Mouse (Mus musculus): ENCODE data around the gene Tcerg1l. TPM values are rescaled to one million over a fixed set of nuclear protein-coding genes. Genes with fewer than 3 reads are reported as not detected.

The Tcerg1l gene
- polyA plus RNA-seq, 1 experiment from 2014 or later, result 1.4 TPM

DNA sequence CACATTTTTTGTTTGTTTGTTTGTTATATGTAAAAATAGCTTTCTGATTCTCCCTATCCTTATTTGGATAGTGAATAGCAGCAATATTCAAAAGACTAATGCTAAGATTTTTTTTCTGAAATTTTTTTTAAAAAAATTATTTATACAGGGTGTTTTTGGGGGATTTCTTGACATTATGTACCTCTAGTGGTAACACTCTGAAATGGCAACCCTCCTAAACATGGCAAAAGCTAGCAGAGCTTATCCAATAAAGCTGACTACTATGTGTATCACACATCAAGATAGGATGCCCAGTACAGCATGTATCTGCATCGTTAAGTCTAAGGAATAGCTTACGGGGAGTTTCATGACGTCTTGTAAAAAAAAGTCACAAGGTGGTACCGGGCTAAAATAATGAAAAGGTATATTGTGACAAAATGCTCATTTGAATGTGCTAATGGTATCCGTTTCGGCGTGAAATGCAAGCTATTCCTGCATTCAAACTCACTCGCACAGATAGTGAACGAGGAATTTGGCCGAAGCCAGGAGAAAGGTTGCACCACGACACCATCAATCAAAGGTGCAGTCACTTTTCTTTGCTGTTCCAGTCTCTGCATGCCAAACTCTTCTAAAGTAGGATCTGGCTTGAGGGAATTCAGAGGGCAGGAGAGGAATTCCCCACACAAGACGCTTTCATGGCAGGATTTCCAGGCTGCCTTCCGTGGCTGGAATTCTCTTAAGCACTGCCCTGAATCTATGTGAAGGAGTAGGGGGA lies 1.2 kb downstream of the Tcerg1l start:
- no peaks in the 10 kb centered on the region for H3K36me3 ChIP-seq
- peaks cover 10% of the 10 kb centered on the region for H3K4me1 ChIP-seq
- H3K4me3 ChIP-seq, result no peak overlapping the region; the same call in 1 of the 2 replicates
- DNase-seq (ENCODE audit: low spot score), result no peak
- WGBS, result 35% methylated on average over 13 of the region's 13 CpGs
- H3K27ac ChIP-seq, result no peak overlapping the region
- no peaks in the 10 kb centered on the region for H3K9me3 ChIP-seq
- peaks cover 59% of the 10 kb centered on the region for H3K27me3 ChIP-seq (ENCODE audit: insufficient read depth, poor library complexity, severe bottlenecking)

DNA sequence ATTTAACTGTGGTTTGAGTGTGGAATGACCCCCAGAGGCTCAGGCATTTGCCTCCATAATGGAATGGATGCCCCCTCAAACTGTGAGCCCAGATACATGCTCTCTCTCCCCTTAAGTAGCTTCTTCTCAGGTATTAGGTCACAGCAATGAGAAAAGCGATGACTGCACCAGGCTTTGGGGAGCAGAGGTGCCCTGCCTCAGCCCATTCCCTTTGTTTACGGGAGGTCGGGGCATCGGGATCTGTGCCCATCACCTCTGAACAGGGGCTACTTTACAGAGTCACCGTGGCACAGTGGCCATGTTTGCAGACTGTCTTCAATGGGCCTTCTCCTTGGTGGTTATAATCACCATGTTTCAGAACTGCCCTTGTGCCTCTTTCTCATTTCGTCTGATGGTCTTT lies 7.6 kb downstream of the Tcerg1l start:
- Histone ChIP-seq H3K4me1 (no peaks in the 10 kb centered on the region), H3K4me3 (no peak overlapping the region), H3K27ac (no peak overlapping the region), H3K9me3 (no peaks in the 10 kb centered on the region), H3K27me3 (ENCODE audit: insufficient read depth, poor library complexity, severe bottlenecking) (peaks cover 15% of the 10 kb centered on the region; the same call in 1 of the 2 replicates), H3K36me3 (no peaks in the 10 kb centered on the region)
- 87% methylated on average over 6 of the region's 6 CpGs for WGBS
- DNase-seq (ENCODE audit: low spot score), result no peak

DNA sequence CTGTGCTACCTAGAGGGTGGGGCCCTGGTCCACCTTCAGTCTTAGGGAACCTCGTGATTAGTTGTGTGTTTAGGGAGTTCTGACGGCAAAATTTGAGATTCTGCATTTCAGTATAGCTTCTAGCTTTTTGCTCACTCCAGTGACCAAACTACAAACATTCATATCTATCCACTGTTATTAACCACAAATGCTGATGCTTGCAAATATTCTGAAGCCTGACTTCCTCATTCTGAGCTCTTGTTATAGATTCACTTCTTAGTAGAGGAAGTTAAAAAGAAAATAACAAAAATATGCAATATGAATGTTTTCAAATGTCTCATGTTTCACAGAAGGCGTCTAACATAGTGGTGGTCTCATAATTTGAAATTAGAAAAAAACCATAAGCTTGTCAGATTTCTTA lies 8.5 kb downstream of the Tcerg1l start:
- Histone ChIP-seq H3K27ac (no peak overlapping the region), H3K4me1 (no peaks in the 10 kb centered on the region), H3K27me3 (ENCODE audit: insufficient read depth, poor library complexity, severe bottlenecking) (peaks cover 15% of the 10 kb centered on the region; the same call in 1 of the 2 replicates), H3K36me3 (no peaks in the 10 kb centered on the region), H3K9me3 (no peaks in the 10 kb centered on the region), H3K4me3 (no peak overlapping the region)
- WGBS, result 68% methylated on average over 3 of the region's 3 CpGs
- no peak for DNase-seq (ENCODE audit: low spot score)

DNA sequence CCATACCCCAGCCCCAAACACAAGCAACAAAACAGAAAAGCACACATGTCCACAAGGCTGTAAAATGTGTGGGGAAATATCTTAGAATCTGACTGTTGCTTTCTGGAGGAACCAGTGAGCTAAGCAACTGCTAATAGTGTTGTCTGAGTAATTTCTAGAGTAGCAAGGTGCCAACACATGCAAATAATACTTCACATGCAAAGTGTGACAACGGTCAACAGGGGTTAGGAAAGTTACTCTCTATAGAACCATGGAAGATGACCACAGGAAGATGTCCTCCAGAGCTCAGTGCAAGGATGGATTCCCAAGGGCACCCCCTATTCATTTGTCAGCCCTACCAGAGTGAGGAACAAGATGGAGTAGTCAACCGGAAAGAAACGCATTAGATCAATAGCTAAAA lies 18.3 kb downstream of the Tcerg1l start:
- Histone ChIP-seq H3K4me3 (no peak overlapping the region), H3K36me3 (no peaks in the 10 kb centered on the region), H3K4me1 (no peaks in the 10 kb centered on the region), H3K27ac (no peak overlapping the region), H3K27me3 (ENCODE audit: insufficient read depth, poor library complexity, severe bottlenecking) (no peaks in the 10 kb centered on the region), H3K9me3 (no peaks in the 10 kb centered on the region)
- no peak for DNase-seq (ENCODE audit: low spot score)
- 89% methylated on average over 3 of the region's 3 CpGs for WGBS

DNA sequence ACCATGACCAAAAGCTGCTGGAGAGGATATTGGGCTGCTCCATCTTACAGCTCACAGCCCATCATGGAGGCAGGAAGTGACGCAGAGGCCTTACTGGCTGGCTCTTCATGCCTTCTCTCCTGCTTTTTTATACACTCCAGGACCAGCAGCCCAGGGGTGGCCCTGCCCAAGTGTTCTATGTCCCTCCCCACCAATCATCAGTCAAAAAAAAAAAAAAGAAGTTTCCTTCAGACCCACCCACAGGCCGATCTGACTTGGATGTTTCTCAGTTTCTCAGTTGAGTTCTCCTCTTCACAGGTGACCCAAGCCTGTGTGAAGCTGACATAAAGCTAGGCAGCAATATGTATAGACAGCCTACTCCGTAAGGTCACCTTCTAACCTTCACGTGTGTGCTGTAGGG lies 19.0 kb downstream of the Tcerg1l start:
- H3K36me3 ChIP-seq, result no peaks in the 10 kb centered on the region
- H3K9me3 ChIP-seq, result no peaks in the 10 kb centered on the region
- H3K4me3 ChIP-seq, result no peak overlapping the region
- no peak for DNase-seq (ENCODE audit: low spot score)
- WGBS, result 80% methylated on average over 4 of the region's 4 CpGs
- H3K27ac ChIP-seq, result no peak overlapping the region
- no peaks in the 10 kb centered on the region for H3K4me1 ChIP-seq
- H3K27me3 ChIP-seq (ENCODE audit: insufficient read depth, poor library complexity, severe bottlenecking), result 0 out of 2 replicates have a peak, but pooled peaks cover 7% of the 10 kb centered on the region

DNA sequence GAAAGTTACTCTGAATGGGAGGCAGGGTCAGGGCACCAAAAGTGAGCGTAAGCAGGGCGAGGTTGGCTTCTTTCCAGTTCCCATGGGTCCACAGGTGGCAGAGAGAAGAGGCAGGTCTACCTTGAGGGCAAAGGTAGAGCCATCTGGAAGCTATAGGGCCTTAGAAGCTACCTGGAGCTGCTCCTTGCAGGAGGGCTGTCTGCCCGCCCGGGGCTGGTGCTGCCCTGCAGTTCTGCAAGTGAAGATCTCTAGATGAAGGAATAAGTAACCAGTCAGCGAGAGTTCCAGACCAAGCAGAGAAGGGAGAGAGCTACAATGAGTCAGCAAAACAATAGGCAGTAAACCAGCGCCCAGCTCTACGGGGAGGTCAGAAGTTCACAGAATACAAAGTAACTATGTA lies 22.0 kb downstream of the Tcerg1l start:
- 67% methylated on average over 7 of the region's 7 CpGs for WGBS

DNA sequence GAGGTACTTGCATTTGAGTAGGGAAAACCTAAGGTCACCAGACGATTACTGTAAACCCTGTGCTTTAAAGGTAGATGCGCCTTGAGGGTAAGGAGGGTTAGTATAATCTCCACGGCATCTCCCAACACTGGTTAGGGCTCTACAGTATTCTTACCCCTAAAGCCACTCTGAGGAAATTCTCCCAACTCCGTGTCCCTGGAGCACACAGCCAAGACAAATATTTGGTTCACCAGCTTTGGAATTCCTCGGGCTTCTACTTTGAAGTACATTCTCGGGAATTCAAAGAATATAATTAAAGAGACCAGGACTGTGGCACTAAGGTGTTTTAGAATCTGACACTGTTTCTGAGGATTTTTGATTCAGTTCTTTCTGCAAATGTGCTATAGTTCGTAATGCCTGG lies 23.2 kb downstream of the Tcerg1l start:
- H3K4me3 ChIP-seq, result no peak overlapping the region
- no peaks in the 10 kb centered on the region for H3K4me1 ChIP-seq
- no peak for DNase-seq (ENCODE audit: low spot score)
- peaks cover 31% of the 10 kb centered on the region; the same call in 1 of the 2 replicates for H3K27me3 ChIP-seq (ENCODE audit: insufficient read depth, poor library complexity, severe bottlenecking)
- 66% methylated on average over 7 of the region's 7 CpGs for WGBS
- no peak overlapping the region for H3K27ac ChIP-seq
- no peaks in the 10 kb centered on the region for H3K36me3 ChIP-seq
- no peaks in the 10 kb centered on the region for H3K9me3 ChIP-seq

More for the DNA sequence above, 22.0 kb downstream of the Tcerg1l start:
- Histone ChIP-seq H3K4me1 (no peaks in the 10 kb centered on the region), H3K9me3 (no peaks in the 10 kb centered on the region), H3K4me3 (no peak overlapping the region), H3K27ac (no peak overlapping the region), H3K36me3 (no peaks in the 10 kb centered on the region), H3K27me3 (ENCODE audit: insufficient read depth, poor library complexity, severe bottlenecking) (peaks cover 20% of the 10 kb centered on the region; the same call in 1 of the 2 replicates)
- DNase-seq (ENCODE audit: low spot score), result no peak

DNA sequence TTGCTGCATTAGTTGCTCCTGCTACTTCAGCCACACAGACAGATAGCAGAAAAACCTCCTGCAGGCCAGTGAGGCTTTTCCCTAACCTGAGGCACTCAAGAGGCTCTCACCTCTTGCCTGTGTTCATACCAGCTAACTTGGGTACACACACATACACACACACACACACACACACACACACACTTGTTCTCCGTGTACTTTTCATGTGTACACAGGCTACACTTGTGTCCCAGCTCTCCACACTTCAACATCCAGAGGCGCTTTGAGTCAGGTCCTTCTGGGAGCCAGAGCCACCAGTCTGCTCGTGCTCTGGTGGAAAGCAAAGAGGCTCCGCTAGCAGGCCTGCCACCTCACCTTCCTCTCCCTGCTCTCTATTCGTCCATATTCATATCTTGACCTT lies 24.0 kb downstream of the Tcerg1l start:
- DNase-seq (ENCODE audit: low spot score), result no peak
- Histone ChIP-seq H3K36me3 (no peaks in the 10 kb centered on the region), H3K27me3 (ENCODE audit: insufficient read depth, poor library complexity, severe bottlenecking) (peaks cover 39% of the 10 kb centered on the region; the same call in 1 of the 2 replicates), H3K27ac (no peak overlapping the region), H3K4me1 (no peaks in the 10 kb centered on the region), H3K9me3 (no peaks in the 10 kb centered on the region), H3K4me3 (no peak overlapping the region)
- WGBS, result 63% methylated on average over 5 of the region's 5 CpGs

DNA sequence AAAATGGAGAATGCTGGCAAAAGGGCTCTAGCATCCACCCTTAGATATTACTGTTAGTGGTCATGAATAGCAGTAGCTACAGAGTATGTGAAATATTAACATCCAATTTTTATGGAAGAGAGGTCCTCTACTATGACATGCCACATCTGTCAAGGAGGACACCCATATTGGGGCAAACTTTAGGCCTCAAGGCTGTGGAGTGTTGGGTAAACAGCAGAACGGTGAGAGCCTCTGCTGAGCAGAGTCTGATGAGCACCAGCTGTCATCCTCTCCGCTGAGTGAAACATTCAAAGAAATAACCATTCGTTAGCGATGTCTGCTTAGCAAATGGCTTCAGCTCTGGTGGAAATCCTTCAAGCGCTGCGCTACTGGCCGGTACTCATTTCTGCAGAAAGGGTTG lies 30.0 kb downstream of the Tcerg1l start:
- Histone ChIP-seq H3K27ac (no peak overlapping the region), H3K9me3 (no peaks in the 10 kb centered on the region), H3K4me3 (no peak overlapping the region), H3K27me3 (ENCODE audit: insufficient read depth, poor library complexity, severe bottlenecking) (peaks cover 52% of the 10 kb centered on the region; the same call in 1 of the 2 replicates), H3K36me3 (no peaks in the 10 kb centered on the region), H3K4me1 (peaks cover 20% of the 10 kb centered on the region)
- DNase-seq (ENCODE audit: low spot score), result no peak
- 78% methylated on average over 7 of the region's 7 CpGs for WGBS

DNA sequence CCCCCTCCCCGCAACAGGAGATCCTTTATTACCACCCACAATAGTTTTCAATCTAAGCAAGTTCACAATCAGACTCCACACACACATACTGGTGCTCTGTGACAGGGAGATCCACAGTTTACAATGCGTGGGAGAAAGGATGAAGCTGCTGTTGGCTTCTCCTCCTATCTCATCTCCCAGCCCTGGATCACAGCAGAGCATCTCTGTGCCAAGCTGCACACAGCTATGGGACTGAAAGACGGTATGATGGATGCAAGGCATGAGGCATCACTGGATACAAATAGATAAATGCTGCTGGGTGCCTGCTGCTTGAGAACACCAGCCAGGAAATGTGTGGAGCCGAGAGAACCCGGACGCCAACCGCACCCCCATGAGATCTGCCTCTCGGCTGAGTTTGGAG lies 32.0 kb downstream of the Tcerg1l start:
- DNase-seq (ENCODE audit: low spot score), result no peak
- 26% methylated on average over 8 of the region's 8 CpGs for WGBS

DNA sequence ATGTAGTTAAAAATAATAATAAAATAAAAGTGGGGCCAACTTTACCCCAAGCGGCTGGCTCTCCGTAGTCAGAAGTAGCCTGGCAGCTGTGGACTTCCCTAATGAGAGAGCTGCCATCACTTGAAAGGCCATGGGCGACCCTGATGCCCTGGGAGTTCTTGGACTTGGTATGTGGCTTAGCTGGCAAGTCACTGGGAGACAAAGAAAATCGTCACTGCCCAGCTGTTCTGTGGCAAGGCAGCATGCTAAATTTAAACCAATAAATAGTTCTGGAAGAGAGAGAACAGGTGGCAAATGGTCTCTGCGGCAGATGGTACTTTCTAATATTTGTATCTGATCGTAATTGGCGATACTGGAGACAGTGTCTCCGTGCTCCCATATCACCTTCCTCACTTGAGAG lies 40.1 kb downstream of the Tcerg1l start:
- no peak overlapping the region for H3K4me3 ChIP-seq
- H3K27ac ChIP-seq, result no peak overlapping the region
- H3K27me3 ChIP-seq (ENCODE audit: insufficient read depth, poor library complexity, severe bottlenecking), result peaks cover 12% of the 10 kb centered on the region
- no peak for DNase-seq (ENCODE audit: low spot score)
- no peaks in the 10 kb centered on the region for H3K9me3 ChIP-seq
- peaks cover 8% of the 10 kb centered on the region for H3K4me1 ChIP-seq
- H3K36me3 ChIP-seq, result no peaks in the 10 kb centered on the region
- 77% methylated on average over 8 of the region's 8 CpGs for WGBS

More for the DNA sequence above, 32.0 kb downstream of the Tcerg1l start:
- Histone ChIP-seq H3K36me3 (no peaks in the 10 kb centered on the region), H3K9me3 (no peaks in the 10 kb centered on the region), H3K27ac (no peak overlapping the region), H3K4me1 (peaks cover 20% of the 10 kb centered on the region), H3K4me3 (no peak overlapping the region), H3K27me3 (ENCODE audit: insufficient read depth, poor library complexity, severe bottlenecking) (peaks cover 60% of the 10 kb centered on the region; the same call in 1 of the 2 replicates)

DNA sequence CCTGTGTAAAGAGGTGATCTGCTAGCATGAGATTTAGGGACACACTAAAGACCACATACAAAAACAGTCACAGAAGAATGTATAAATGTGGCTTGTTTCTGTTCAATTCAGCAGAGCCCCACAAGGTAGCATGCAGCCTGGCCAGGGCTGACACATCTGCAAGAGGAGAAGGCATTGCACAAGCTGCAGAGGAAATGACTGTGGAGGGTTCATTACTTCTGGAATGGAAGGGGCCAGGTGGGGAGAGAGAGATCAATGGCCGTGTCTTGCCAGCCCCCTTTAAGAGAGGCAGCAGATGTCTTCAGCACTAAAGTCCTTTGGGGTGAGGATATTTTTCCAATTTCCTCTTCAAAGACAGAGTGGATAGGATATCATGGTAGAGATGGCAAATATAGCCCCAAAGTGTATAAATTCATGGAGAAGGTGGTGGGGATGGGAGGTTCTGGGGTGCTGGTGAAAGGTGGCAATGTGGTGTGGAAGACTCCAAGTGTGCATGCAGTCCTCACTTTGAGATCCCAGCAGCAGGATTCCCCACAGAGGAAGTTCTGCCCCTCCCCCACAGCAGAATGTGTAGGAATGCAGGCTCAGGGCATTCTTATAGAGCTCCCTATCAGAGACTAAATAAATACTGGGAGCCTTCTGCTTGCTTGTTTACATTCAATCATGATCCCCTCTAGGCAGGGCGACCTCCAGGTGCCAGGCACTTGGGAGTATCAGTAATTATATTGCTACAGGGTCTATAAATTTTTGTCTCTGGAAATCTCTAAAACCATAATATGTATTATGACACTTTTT lies 40.7 kb downstream of the Tcerg1l start:
- no peak overlapping the region for H3K4me3 ChIP-seq
- WGBS, result 18% methylated on average over 2 of the region's 2 CpGs
- H3K27me3 ChIP-seq (ENCODE audit: insufficient read depth, poor library complexity, severe bottlenecking), result peaks cover 10% of the 10 kb centered on the region
- no peak for DNase-seq (ENCODE audit: low spot score)
- H3K9me3 ChIP-seq, result no peaks in the 10 kb centered on the region
- H3K4me1 ChIP-seq, result peaks cover 8% of the 10 kb centered on the region
- H3K36me3 ChIP-seq, result no peaks in the 10 kb centered on the region
- no peak overlapping the region for H3K27ac ChIP-seq

DNA sequence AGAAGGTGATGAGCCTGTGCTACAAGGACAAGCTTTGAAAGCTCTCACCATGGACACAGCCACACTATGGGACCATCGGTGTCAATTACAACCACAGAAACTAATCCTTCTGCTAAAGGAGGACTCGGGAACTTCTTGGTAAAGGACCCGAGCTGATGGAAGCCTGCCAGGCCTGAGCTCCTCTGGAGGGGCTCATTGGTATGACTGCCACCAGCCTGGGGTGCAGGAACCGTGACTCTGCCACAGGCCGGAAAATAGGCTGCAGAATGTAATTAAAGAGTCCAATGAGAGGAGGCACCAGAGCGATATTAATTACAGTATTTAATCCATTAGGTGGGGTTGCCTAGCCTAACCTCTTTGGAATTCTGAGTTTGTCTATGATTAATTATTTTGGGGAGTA lies 52.1 kb downstream of the Tcerg1l start:
- no peak for DNase-seq (ENCODE audit: low spot score)
- Histone ChIP-seq H3K36me3 (no peaks in the 10 kb centered on the region), H3K27me3 (ENCODE audit: insufficient read depth, poor library complexity, severe bottlenecking) (peaks cover 15% of the 10 kb centered on the region; the same call in 1 of the 2 replicates), H3K4me1 (no peaks in the 10 kb centered on the region), H3K9me3 (no peaks in the 10 kb centered on the region), H3K4me3 (no peak overlapping the region), H3K27ac (no peak overlapping the region)
- WGBS, result 77% methylated on average over 6 of the region's 6 CpGs

All from heart, embryonic 10.5 days (tissue).